Mouse (Mus musculus): Measurements from ENCODE around the gene Dlg1.

DNA sequence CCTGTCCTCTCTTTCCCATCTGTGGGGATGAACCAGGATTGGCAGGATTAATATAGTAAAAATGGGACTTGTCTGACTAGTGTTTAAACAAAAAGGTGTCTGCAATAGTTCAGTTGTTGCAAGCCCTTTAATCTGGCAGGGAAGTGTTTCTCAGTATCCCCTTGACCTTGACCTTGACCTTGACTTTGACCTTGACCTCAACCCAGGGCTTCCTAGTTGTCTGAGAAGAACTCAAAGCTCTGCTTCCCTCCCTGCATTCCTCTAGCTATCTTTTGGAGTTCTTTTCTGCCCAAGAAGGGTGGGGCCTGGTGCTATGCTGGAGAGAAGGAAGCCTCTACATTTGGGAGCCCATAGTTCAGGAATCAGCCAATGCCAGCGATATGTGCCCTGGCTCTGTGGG, 238.6 kb downstream of the Dlg1 start:
- TF ChIP-seq EP300 (IDR thresholded peaks at IDR 0.05; ENCODE audit: low read depth): no peak
- TF ChIP-seq CTCF (IDR thresholded peaks at IDR 0.05; ENCODE audit: low read depth): no peak

Measured in heart, postnatal 0 days (tissue).